ENCODE assay signal across 18 mouse cellular contexts in genomic region chr11:7425233-7425632, GRCm38 (mm10).
"Had no signal": no experiment of that assay in that cellular context is flagged by ENCODE, and none has a peak within 500 bp of the region (broad histone marks: within the 10 kb centered on the region; RNA-seq: fewer than 3 reads in every experiment).

No protein-coding gene starts in this region.

- H3K27me3 ChIP-seq: limb, embryonic 13.5 days; liver, embryonic 12.5 days; liver, embryonic 15.5 days; lung, embryonic 15.5 days; stomach, embryonic 15.5 days had no signal

- H3K4me3 ChIP-seq: layer of hippocampus, adult 2 months; limb, embryonic 10.5 days; limb, embryonic 13.5 days; liver, embryonic 12.5 days; liver, embryonic 15.5 days; lung, embryonic 15.5 days; stomach, embryonic 15.5 days had no signal

- H3K4me1 ChIP-seq: liver, embryonic 15.5 days; lung, embryonic 15.5 days; stomach, embryonic 15.5 days had no signal

- DNase-seq: kidney, adult 9 months; kidney, postnatal 25 days; layer of hippocampus, adult 9-11 months; liver; lung, adult 18-20 months; lung, postnatal 10 days; lung, postnatal 36 days; midbrain, embryonic 14.5 days; right cerebral cortex, postnatal 14 days; spleen, adult 18-20 months; thymus, postnatal 25 days had no signal

- H3K27ac ChIP-seq: layer of hippocampus, adult 2 months; limb, embryonic 10.5 days; limb, embryonic 13.5 days; liver, embryonic 12.5 days; liver, embryonic 15.5 days; lung, embryonic 15.5 days; stomach, embryonic 15.5 days had no signal

- ATAC-seq: liver, embryonic 12.5 days had no signal

- H3K36me3 ChIP-seq: limb, embryonic 10.5 days; limb, embryonic 13.5 days; liver, embryonic 12.5 days; liver, embryonic 15.5 days; lung, embryonic 15.5 days; stomach, embryonic 15.5 days had no signal

- H3K9me3 ChIP-seq: limb, embryonic 10.5 days; limb, embryonic 13.5 days; liver, embryonic 12.5 days; liver, embryonic 15.5 days; lung, embryonic 15.5 days; stomach, embryonic 15.5 days had no signal

- H3K9ac ChIP-seq: limb, embryonic 13.5 days; liver, embryonic 12.5 days; liver, embryonic 15.5 days; lung, embryonic 15.5 days; stomach, embryonic 15.5 days had no signal
